Mouse (Mus musculus) MEL (cell line): Measurements from ENCODE around the gene Ttc41. TPM values are rescaled to one million over a fixed set of nuclear protein-coding genes. Genes with fewer than 3 reads are reported as not detected.

Experiments used
- DNase-seq: peaks from one replicate; pipeline ENCODE4 v3.0.0; 2011; ENCODE audit warnings: low read depth, low spot score
- H3K27ac ChIP-seq: 2 replicates; pipeline ENCODE4 v1.5.1; 2012; ENCODE audit warnings: low read depth, mild to moderate bottlenecking, control low read depth, low read length, moderate library complexity; ENCODE audit not compliant: control insufficient read depth
- H3K27me3 ChIP-seq, 2 experiments: fragments of 150-350 bp in 1 of 2; sonication (generic) in 1 of 2; 2 replicates each; pipeline ENCODE4 v1.6.1; 2012; ENCODE audit warnings: low read length in 2 of 2, mild to moderate bottlenecking in 2 of 2, improper control_type of control experiment in 1 of 2, moderate library complexity in 1 of 2; ENCODE audit not compliant: insufficient read depth in 2 of 2, control insufficient read depth in 1 of 2
- H3K36me3 ChIP-seq, 2 experiments: 2 replicates each; pipeline ENCODE4 v1.6.1; 2012 to 2014; ENCODE audit warnings: low read length in 2 of 2, improper control_type of control experiment in 1 of 2, inconsistent platforms in 1 of 2, mild to moderate bottlenecking in 1 of 2; ENCODE audit not compliant: insufficient read depth in 2 of 2, control insufficient read depth in 1 of 2
- H3K4me1 ChIP-seq, 2 experiments: fragments of 150-350 bp in 1 of 2; sonication (generic) in 1 of 2; 2 replicates each; pipeline ENCODE4 v1.6.1; 2012; ENCODE audit warnings: low read length in 2 of 2, improper control_type of control experiment in 1 of 2, mild to moderate bottlenecking in 1 of 2; ENCODE audit not compliant: insufficient read depth in 2 of 2, control insufficient read depth in 1 of 2
- H3K4me3 ChIP-seq, 2 experiments: fragments of 150-350 bp in 1 of 2; sonication (generic) in 1 of 2; 2 replicates each; pipeline ENCODE4 v1.5.1; 2012; ENCODE audit warnings: low read depth in 2 of 2, low read length in 2 of 2, mild to moderate bottlenecking in 2 of 2, moderate library complexity in 2 of 2, control low read depth in 1 of 2, improper control_type of control experiment in 1 of 2; ENCODE audit not compliant: control insufficient read depth in 1 of 2, insufficient read depth in 1 of 2
- H3K79me2 ChIP-seq: 2 replicates; pipeline ENCODE4 v1.6.1; 2012; ENCODE audit warnings: mild to moderate bottlenecking, low read length, moderate library complexity; ENCODE audit not compliant: control insufficient read depth, poor library complexity, insufficient read depth
- H3K9ac ChIP-seq: 2 replicates; pipeline ENCODE4 v1.6.1; 2012; ENCODE audit warnings: low read depth, mild to moderate bottlenecking, control low read depth, low read length, moderate library complexity; ENCODE audit not compliant: control insufficient read depth, poor library complexity, severe bottlenecking
- H3K9me3 ChIP-seq: fragments of 150-350 bp; sonication (generic); replicated peaks from 2 replicates; pipeline ENCODE4 v1.6.1; 2012; ENCODE audit warnings: mild to moderate bottlenecking, low read length, improper control_type of control experiment, moderate library complexity; ENCODE audit not compliant: insufficient read depth
- BHLHE40 ChIP-seq: IDR thresholded peaks from 2 replicates; pipeline ENCODE4 v1.6.1; 2012; ENCODE audit warnings: low read depth, mild to moderate bottlenecking, inconsistent platforms, low read length, improper control_type of control experiment, borderline replicate concordance
- CHD1 ChIP-seq: IDR thresholded peaks from 2 replicates; pipeline ENCODE4 v1.6.1; 2012; ENCODE audit warnings: low read depth, mild to moderate bottlenecking, inconsistent platforms, low read length, improper control_type of control experiment
- CHD2 ChIP-seq: IDR thresholded peaks from 2 replicates; pipeline ENCODE4 v1.6.1; 2011; ENCODE audit warnings: low read length, improper control_type of control experiment
- CTCF ChIP-seq, 3 experiments: IDR thresholded peaks in 2 of 3; conservative IDR thresholded peaks in 1 of 3; 2 replicates each; pipeline ENCODE4 v1.5.1; 2011 to 2012; ENCODE audit warnings: low read length in 3 of 3, low read depth in 2 of 3, mild to moderate bottlenecking in 2 of 3, improper control_type of control experiment in 1 of 3, inconsistent platforms in 1 of 3, mixed read lengths in 1 of 3, moderate library complexity in 1 of 3; ENCODE audit not compliant: control insufficient read depth in 1 of 3, insufficient read depth in 1 of 3, poor library complexity in 1 of 3, severe bottlenecking in 1 of 3
- E2F4 ChIP-seq: IDR thresholded peaks from 2 replicates; pipeline ENCODE4 v1.6.1; 2011; ENCODE audit warnings: low read depth, low read length, improper control_type of control experiment, borderline replicate concordance
- ELF1 ChIP-seq: IDR thresholded peaks from 2 replicates; pipeline ENCODE4 v1.6.1; 2014; ENCODE audit warnings: low read depth, mild to moderate bottlenecking, inconsistent platforms, low read length, improper control_type of control experiment, moderate library complexity
- EP300 ChIP-seq, 2 experiments: IDR thresholded peaks; 2 replicates each; pipeline ENCODE4 v1.6.1; 2011; ENCODE audit warnings: improper control_type of control experiment in 2 of 2, low read length in 2 of 2, low read depth in 1 of 2, mild to moderate bottlenecking in 1 of 2
- ETS1 ChIP-seq: IDR thresholded peaks from 2 replicates; pipeline ENCODE4 v1.6.1; 2012; ENCODE audit warnings: low read depth, mild to moderate bottlenecking, inconsistent platforms, low read length, improper control_type of control experiment, moderate library complexity
- GABPA ChIP-seq: IDR thresholded peaks from 2 replicates; pipeline ENCODE4 v1.6.1; 2012; ENCODE audit warnings: low read depth, mild to moderate bottlenecking, inconsistent platforms, low read length, improper control_type of control experiment, moderate library complexity
- GATA1 ChIP-seq: IDR thresholded peaks from 2 replicates; pipeline ENCODE4 v1.6.1; 2011; ENCODE audit warnings: low read depth, low read length, improper control_type of control experiment
- HCFC1 ChIP-seq: IDR thresholded peaks from 2 replicates; pipeline ENCODE4 v1.6.1; 2012; ENCODE audit warnings: low read depth, mild to moderate bottlenecking, inconsistent platforms, low read length, improper control_type of control experiment, moderate library complexity
- JUND ChIP-seq: IDR thresholded peaks from 2 replicates; pipeline ENCODE4 v1.6.1; 2011; ENCODE audit warnings: low read depth, mild to moderate bottlenecking, improper control_type of control experiment, low read length
- KAT2A ChIP-seq: conservative IDR thresholded peaks from 2 replicates; pipeline ENCODE4 v1.6.1; 2012; ENCODE audit warnings: low read depth, low read length, improper control_type of control experiment, inconsistent platforms
- MAFK ChIP-seq: IDR thresholded peaks from 2 replicates; pipeline ENCODE4 v1.6.1; 2011; ENCODE audit warnings: low read depth, mild to moderate bottlenecking, low read length, improper control_type of control experiment, borderline replicate concordance
- MAX ChIP-seq: IDR thresholded peaks from 2 replicates; pipeline ENCODE4 v1.6.1; 2011; ENCODE audit warnings: low read length, improper control_type of control experiment
- MAZ ChIP-seq: IDR thresholded peaks from 2 replicates; pipeline ENCODE4 v1.6.1; 2012; ENCODE audit warnings: low read depth, mild to moderate bottlenecking, inconsistent platforms, low read length, improper control_type of control experiment
- MEF2A ChIP-seq: IDR thresholded peaks from 2 replicates; pipeline ENCODE4 v1.6.1; 2014; ENCODE audit warnings: low read depth, mild to moderate bottlenecking, inconsistent platforms, low read length, improper control_type of control experiment; ENCODE audit not compliant: poor library complexity, insufficient replicate concordance, severe bottlenecking; ENCODE audit errors: extremely low read depth
- MXI1 ChIP-seq: IDR thresholded peaks from 2 replicates; pipeline ENCODE4 v1.6.1; 2011; ENCODE audit warnings: mild to moderate bottlenecking, low read depth, low read length, improper control_type of control experiment
- MYB ChIP-seq: IDR thresholded peaks from 2 replicates; pipeline ENCODE4 v1.6.1; 2011; ENCODE audit warnings: mild to moderate bottlenecking, low read depth, low read length, improper control_type of control experiment
- MYC ChIP-seq: IDR thresholded peaks from 2 replicates; pipeline ENCODE4 v1.6.1; 2011; ENCODE audit warnings: low read depth, mild to moderate bottlenecking, low read length, improper control_type of control experiment, moderate library complexity
- NELFE ChIP-seq: IDR thresholded peaks from 2 replicates; pipeline ENCODE4 v1.6.1; 2011; ENCODE audit warnings: low read depth, low read length, improper control_type of control experiment
- NRF1 ChIP-seq: IDR thresholded peaks from 2 replicates; pipeline ENCODE4 v1.6.1; 2014; ENCODE audit warnings: low read depth, mild to moderate bottlenecking, inconsistent platforms, low read length, improper control_type of control experiment, moderate library complexity; ENCODE audit not compliant: poor library complexity, insufficient read depth, severe bottlenecking
- POLR2A ChIP-seq, 2 experiments: IDR thresholded peaks; 2 replicates each; pipeline ENCODE4 v1.6.1; 2011 to 2012; ENCODE audit warnings: low read length in 2 of 2, mild to moderate bottlenecking in 2 of 2, control low read depth in 1 of 2, improper control_type of control experiment in 1 of 2, low read depth in 1 of 2, moderate library complexity in 1 of 2; ENCODE audit not compliant: control insufficient read depth in 1 of 2, insufficient read depth in 1 of 2, poor library complexity in 1 of 2
- POLR2AphosphoS2 ChIP-seq: IDR thresholded peaks from 2 replicates; pipeline ENCODE4 v1.6.1; 2011; ENCODE audit warnings: low read length, improper control_type of control experiment
- POLR2AphosphoS5 ChIP-seq: IDR thresholded peaks from 2 replicates; pipeline ENCODE4 v1.6.1; 2012; ENCODE audit warnings: low read depth, borderline replicate concordance, mild to moderate bottlenecking, inconsistent platforms, low read length, moderate library complexity, mixed read lengths
- RAD21 ChIP-seq: IDR thresholded peaks from 2 replicates; pipeline ENCODE4 v1.6.1; 2011; ENCODE audit warnings: mild to moderate bottlenecking, low read depth, low read length, improper control_type of control experiment
- RCOR1 ChIP-seq: IDR thresholded peaks from 2 replicates; pipeline ENCODE4 v1.6.1; 2012; ENCODE audit warnings: low read depth, mild to moderate bottlenecking, inconsistent platforms, low read length, improper control_type of control experiment
- SIN3A ChIP-seq: IDR thresholded peaks from 2 replicates; pipeline ENCODE4 v1.6.1; 2012; ENCODE audit warnings: low read length, improper control_type of control experiment, inconsistent platforms
- SMC3 ChIP-seq: IDR thresholded peaks from 2 replicates; pipeline ENCODE4 v1.6.1; 2011; ENCODE audit warnings: low read depth, low read length, improper control_type of control experiment
- TAL1 ChIP-seq: IDR thresholded peaks from 2 replicates; pipeline ENCODE4 v1.6.1; 2012; ENCODE audit warnings: mild to moderate bottlenecking, inconsistent platforms, low read length, moderate library complexity, mixed read lengths
- TBP ChIP-seq: IDR thresholded peaks from 2 replicates; pipeline ENCODE4 v1.8.0; 2011; ENCODE audit warnings: low read depth, low read length, improper control_type of control experiment
- TCF12 ChIP-seq: IDR thresholded peaks from 2 replicates; pipeline ENCODE4 v1.6.1; 2014; ENCODE audit warnings: low read depth, mild to moderate bottlenecking, inconsistent platforms, low read length, improper control_type of control experiment, moderate library complexity
- UBTF ChIP-seq: IDR thresholded peaks from 2 replicates; pipeline ENCODE4 v1.6.1; 2012; ENCODE audit warnings: low read depth, mild to moderate bottlenecking, inconsistent platforms, low read length, improper control_type of control experiment, moderate library complexity, borderline replicate concordance; ENCODE audit not compliant: insufficient read depth
- USF2 ChIP-seq, 2 experiments: IDR thresholded peaks; 2 replicates each; pipeline ENCODE4 v1.6.1; 2011 to 2012; ENCODE audit warnings: improper control_type of control experiment in 2 of 2, low read length in 2 of 2, borderline replicate concordance in 1 of 2, inconsistent platforms in 1 of 2, low read depth in 1 of 2, mild to moderate bottlenecking in 1 of 2; ENCODE audit not compliant: insufficient read depth in 1 of 2
- ZC3H11A ChIP-seq: IDR thresholded peaks from 2 replicates; pipeline ENCODE4 v1.6.1; 2012; ENCODE audit warnings: low read depth, mild to moderate bottlenecking, inconsistent platforms, low read length, improper control_type of control experiment
- ZKSCAN1 ChIP-seq: IDR thresholded peaks from 2 replicates; pipeline ENCODE4 v1.6.1; 2012; ENCODE audit warnings: low read depth, mild to moderate bottlenecking, inconsistent platforms, low read length, improper control_type of control experiment, moderate library complexity
- ZMIZ1 ChIP-seq: IDR thresholded peaks from 2 replicates; pipeline ENCODE4 v1.6.1; 2012; ENCODE audit warnings: low read depth, mild to moderate bottlenecking, inconsistent platforms, low read length, improper control_type of control experiment, moderate library complexity
- ZNF384 ChIP-seq: IDR thresholded peaks from 2 replicates; pipeline ENCODE4 v1.6.1; 2012; ENCODE audit warnings: low read depth, mild to moderate bottlenecking, inconsistent platforms, low read length, improper control_type of control experiment
- polyA plus RNA-seq, 2 experiments: library from polyadenylated mRNA; stranded (reverse) in 1 of 2; unstranded in 1 of 2; fragments of >175 nt in 1 of 2; fragments of >200 nt in 1 of 2; gene quantifications; 2 replicates each; pipeline versions ENCODE4 v1.2.1 to v1.2.4; 2012; ENCODE audit warnings: low replicate concordance in 2 of 2, low read depth in 1 of 2; ENCODE audit not compliant: insufficient read length in 2 of 2, insufficient read depth in 1 of 2, missing spikeins in 1 of 2
- total RNA-seq: library from RNA; depleted of rRNA; stranded (reverse); fragments of 300-350 nt; gene quantifications from 2 replicates; pipeline ENCODE4 v1.2.3, GENCODE M21; 2012

Ttc41 gene
- total and polyA plus RNA-seq, 3 experiments = 1.0 to 2.1 TPM; not detected in 1

DNA sequence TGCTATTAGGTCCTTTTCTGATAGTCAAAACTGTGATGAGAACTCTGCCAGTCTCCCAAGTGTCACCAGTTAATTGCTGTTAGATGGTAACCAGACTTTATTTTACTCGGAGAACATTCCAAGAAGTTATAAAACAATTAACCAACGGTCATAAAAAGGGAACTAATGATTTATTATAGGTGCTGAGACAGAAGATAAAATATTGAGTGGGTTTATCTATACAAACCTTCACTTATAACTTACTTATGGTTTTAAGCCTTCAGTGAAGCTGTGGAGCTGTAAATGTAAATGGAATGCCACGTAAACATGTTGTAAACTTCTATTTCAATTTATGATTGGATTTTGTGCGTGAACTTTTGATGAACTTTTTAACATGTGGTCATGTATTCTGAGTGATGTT is 67.7 kb downstream of the Ttc41 start:
- DNase-seq = peak; percentile 35
- no peaks in the 10 kb centered on the region for H3K9me3 ChIP-seq
- no peaks in the 10 kb centered on the region for H3K79me2 ChIP-seq
- H3K4me3 ChIP-seq = no peak overlapping the region; a peak in 1 of 4 replicates
- H3K27ac ChIP-seq = peak overlapping the region; percentile 49; the same call in 1 of the 2 replicates
- peaks cover 0 to 22% of the 10 kb centered on the region in 2 experiments; a peak in 2 of 4 replicates for H3K36me3 ChIP-seq
- H3K27me3 ChIP-seq = no peaks in the 10 kb centered on the region
- H3K9ac ChIP-seq = no peak overlapping the region
- peaks cover 17 to 18% of the 10 kb centered on the region in 2 experiments for H3K4me1 ChIP-seq
- TF ChIP-seq NELFE (no peak), MAZ (no peak), TAL1 (peak; percentile 7; the same call in 1 of the 2 replicates), CHD2 (no peak), MAFK (no peak), ELF1 (no peak), SIN3A (peak; percentile 43; the same call in 1 of the 2 replicates), ZKSCAN1 (no peak), JUND (no peak), HCFC1 (no peak), GATA1 (peak; percentile 57; the same call in 1 of the 2 replicates), GABPA (no peak), POLR2AphosphoS5 (no peak), ZMIZ1 (no peak), EP300 (IDR thresholded peaks at IDR 0.05; ENCODE audit: low read depth in 1 of 2, low read length in 2 of 2) (peak; percentile 79 to 80; a peak in 3 of 4 replicates), NRF1 (no peak), ZC3H11A (no peak), MXI1 (no peak), BHLHE40 (no peak), MAX (no peak; the same call in 1 of the 2 replicates), E2F4 (no peak), MYB (no peak), RAD21 (no peak), RCOR1 (0 out of 2 replicates have a peak, but pooled peaks have one; percentile 27), CTCF (IDR thresholded peaks at IDR 0.05 in 2 of 3, conservative IDR thresholded peaks at IDR 0.05 in 1 of 3; ENCODE audit: control insufficient read depth in 1 of 3, insufficient read depth in 1 of 3, low read depth in 2 of 3, low read length in 3 of 3, poor library complexity in 1 of 3, severe bottlenecking in 1 of 3) (no peak), POLR2AphosphoS2 (no peak), POLR2A (IDR thresholded peaks at IDR 0.05; ENCODE audit: control insufficient read depth in 1 of 2, insufficient read depth in 1 of 2, low read depth in 1 of 2, low read length in 2 of 2, poor library complexity in 1 of 2) (no peak), MYC (0 out of 2 replicates have a peak, but pooled peaks have one; percentile 28), MEF2A (no peak), TCF12 (peak; percentile 58; the same call in 1 of the 2 replicates), USF2 (IDR thresholded peaks at IDR 0.05; ENCODE audit: borderline replicate concordance in 1 of 2, insufficient read depth in 1 of 2, low read depth in 1 of 2, low read length in 2 of 2) (no peak), UBTF (no peak), CHD1 (no peak), KAT2A (no peak), ZNF384 (no peak), SMC3 (no peak), TBP (no peak), ETS1 (peak; percentile 46; the same call in 1 of the 2 replicates)
